Mouse (Mus musculus) neural tube, embryonic 10.5 days (tissue): ENCODE data around the gene Gpr107.

ENCODE experiments used
- DNase-seq: peaks from one replicate; pipeline ENCODE4 v3.0.0-alpha.2; 2017; ENCODE audit warnings: low spot score; ENCODE audit errors: extremely low spot score

The Gpr107 gene

DNA sequence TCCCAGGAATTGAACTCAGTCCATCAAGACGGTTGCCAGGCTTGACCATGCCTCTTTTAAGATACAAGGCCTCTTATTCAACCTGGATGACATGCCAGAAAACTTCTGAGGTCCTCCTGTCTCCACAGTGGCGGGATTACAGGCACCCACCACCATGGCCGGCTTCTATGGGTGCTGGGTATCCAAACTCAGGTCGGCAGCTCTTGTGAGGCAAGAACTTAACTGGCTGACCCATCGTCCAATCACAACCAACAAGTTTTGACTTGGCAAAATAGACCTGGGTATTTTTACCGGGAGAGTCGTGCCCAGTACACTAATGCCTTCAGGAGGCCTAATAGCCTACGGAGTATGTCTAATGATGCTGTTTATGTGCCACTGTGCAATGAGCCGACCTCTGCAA is 26.1 kb upstream of the Gpr107 start:
- no peak for DNase-seq

DNA sequence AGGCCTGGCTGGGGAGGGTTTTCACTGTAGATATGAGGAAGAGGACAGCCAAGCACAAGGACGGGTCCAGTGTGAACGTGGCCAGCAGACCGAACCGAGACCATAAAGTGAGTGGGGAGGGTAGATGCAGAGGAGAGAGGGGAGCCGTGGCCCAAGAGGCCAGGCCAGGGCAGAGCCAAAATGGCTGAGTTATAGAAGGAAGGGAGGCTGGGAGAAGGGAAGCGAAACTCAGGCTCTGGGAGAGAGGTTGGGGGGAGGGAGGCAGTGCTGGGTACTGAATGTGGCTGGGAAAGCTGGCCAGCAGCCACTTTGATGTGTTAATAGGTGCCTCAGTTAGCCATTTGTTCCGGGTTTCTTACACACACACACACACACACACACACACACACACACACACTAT is 24.9 kb upstream of the Gpr107 start:
- DNase-seq = no peak

DNA sequence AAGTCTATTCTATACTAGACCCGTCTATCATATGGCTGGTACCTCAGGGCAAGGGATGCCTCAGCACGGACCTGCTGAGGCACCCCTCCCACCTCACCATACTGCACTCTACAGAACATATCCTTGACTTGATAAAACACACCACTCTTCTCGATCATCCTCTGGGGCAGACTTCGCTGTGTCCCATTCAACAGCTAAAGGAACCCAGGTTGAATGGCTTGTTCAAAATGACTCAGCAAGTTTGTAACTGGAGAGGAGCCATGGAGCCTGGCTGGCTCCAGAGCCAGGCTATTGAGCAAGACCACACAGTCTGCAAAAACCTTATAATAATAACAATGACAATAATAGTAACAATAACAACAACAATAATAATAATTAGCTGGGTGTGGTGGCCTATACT is 24.2 kb upstream of the Gpr107 start:
- DNase-seq = no peak

DNA sequence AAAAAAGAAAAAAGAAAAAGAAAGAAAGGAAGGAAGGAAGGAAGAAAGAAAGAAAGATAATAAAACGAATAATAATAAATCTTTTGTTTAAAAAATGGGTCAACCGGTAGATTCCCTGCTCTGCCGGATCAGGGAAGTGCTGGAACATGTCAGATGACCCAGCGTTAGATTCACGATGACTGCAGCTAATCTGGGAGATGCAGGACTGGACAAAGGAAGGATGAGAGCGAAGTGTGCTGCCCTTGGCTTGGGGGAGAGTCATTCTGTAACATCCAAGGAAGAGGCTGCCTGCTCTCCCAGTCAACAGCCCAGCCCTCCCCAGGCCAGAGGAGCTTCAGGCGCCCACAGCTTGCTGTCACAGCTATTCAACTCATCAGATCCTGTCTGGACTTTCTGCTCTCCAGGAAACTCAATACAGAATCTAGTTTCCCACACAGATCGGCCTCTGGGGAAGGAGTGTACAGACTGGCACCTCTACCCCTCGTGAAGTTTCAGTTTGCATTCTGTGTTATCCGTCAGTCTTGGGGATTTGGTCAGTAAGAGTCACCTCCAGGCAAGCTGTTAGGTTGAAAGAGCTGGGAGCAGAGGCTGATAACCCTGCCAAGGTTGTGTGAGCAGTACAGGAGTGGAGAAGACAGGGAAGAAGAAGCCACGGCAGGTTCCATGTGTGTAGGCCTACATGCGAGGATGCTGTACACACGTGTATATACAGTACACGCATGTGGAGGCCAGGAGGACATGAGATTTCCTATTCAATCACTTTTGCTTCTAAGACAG is 22.2 kb upstream of the Gpr107 start:
- no peak for DNase-seq

DNA sequence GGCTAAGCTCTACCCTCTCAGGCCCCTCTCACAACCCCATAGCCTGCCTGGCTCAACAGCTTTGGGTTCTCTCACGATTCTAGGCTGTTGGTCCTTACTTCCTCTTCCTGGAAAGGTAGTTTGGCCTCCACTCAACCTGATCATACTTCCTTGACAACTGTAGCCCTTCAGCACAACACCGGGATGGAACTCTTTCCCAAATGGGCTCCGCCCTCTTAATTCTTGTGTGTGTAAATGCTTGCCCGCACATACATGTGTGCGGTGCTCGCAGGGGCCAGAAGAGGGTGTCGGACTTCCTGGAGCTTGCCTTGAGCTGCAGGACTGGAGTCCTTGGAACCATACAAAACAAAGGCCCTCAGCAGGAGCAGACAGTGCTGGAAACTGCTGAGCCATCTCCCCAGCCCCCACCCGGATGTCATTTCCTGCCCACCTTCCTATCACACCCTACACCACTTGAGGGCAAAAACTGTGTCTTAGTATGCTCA is 21.3 kb upstream of the Gpr107 start:
- DNase-seq = no peak

DNA sequence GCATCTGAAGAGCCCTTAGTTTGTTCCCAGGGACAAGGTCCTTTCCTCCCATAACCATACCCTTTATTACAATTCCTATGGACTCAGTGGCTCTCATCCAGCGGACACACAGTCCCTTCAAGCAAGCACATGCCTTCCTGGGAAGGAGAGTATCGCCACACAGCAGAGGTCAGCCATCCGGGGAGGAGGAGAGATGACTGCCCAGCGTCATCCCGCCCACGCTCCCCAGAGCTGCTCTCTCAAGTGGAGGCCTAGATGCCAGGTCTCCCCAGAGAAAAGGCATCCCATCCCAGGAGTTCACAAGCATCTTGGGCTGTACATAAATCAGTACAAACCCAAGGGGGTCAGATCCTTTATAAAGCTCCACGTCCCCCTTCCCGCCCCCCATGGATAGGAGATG is 19.4 kb upstream of the Gpr107 start:
- no peak for DNase-seq

DNA sequence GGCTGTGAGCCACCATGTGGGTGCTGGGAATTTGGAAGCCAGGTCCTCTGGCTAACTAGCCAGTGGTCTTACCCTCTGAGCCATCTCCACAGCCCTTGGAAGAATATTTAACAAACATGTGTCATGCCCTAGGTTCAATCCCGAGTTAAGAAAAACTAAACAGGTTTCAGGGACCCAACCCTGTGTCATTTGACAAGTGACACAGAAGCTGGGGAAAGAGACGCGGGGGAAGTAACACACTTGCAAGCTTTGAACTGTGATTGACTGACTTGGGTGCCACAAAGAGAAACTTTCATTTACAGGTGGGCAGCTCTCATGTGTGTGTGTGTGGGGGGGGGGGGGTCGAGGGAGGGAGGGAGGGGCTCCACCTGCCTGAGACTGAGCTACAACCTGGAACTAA is 18.1 kb upstream of the Gpr107 start:
- no peak for DNase-seq

DNA sequence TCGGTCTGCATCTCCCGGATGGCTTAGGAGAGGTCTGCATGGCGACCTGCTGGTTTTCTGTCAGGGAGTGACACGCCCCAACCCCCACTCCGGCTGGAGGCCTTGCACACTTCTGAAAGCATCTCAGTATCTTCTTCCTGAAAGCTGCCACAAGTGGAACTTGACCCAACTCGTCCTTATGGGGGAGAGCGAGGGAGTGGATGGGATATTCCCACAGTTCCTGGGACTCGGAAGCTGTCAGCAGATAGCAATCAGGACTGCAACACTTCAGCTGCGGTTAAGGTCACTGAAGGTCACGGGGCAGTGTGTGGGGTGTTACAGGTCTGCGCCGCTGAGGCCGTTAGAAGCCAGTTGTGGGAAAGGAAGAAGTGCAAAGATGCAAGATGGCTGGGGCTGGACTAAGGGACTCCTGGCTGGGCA is 16.6 kb upstream of the Gpr107 start:
- no peak for DNase-seq

DNA sequence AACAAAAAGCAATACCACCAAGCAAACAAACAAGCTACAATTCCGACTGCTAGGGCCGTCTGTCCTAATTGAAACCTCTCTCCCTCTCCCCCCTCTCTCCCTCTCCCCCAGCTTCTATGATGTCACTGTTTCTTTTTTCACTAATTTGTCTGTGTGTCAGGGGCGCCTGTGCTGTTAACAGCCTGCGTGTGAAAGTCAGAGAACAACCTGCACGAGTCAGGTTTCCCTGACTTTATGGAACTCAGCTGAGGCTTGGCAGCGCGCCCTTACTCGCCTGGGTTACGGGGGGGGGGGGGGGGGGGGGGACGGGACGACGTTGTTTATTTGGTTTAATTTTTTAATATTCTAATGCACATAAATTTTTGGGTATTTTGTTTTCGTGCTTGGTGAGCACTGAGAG is 15.8 kb upstream of the Gpr107 start:
- no peak for DNase-seq

DNA sequence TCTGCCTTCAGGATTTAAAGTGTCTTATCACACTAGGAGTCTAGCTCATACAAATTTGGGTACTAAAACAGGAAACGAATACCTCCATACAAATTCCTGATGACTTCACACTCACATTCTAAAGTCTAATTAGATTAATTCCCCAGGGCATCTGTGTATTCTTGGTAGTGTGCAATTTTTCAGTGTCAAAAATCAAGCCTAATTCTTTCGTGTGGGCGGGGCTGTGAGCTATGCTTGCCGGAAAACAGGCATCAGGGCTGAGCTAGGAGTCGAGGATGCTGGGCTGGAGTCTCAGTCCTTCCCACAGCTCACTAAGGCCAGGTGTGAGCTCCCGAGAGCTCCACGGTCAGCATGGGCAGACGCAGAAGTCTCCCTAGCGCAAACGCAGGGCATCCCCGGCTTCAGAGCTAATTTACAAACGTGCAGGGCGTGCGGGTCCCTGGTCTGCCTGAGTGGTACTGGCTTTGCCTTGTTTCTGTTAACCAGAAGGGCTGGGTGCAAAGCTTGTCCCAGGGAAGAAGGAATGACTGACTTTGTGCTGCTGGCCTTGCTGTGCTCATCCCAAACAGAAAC is 15.0 kb upstream of the Gpr107 start:
- DNase-seq = no peak

DNA sequence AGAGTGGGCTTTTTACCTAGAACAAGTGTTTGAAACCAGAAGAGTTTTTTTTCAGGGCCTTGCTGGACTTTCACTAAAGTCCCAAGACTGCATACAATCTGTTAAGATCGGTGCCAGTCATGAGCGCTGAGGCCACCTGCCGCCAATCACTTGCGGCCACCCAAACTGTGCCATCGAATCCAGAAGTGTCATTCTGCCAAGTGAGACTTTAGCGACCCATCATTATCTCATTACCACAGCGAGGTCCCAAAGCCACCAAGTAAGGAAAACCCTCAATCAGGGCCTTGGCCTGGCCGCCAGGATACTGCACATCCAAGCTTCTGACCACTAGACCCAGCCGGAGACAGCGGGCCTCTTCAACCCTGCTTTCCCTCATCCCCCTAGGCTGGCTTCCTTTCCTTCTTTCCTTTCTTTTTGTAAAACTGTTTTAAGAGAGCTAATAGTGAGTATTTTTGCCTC is 12.9 kb upstream of the Gpr107 start:
- no peak for DNase-seq

DNA sequence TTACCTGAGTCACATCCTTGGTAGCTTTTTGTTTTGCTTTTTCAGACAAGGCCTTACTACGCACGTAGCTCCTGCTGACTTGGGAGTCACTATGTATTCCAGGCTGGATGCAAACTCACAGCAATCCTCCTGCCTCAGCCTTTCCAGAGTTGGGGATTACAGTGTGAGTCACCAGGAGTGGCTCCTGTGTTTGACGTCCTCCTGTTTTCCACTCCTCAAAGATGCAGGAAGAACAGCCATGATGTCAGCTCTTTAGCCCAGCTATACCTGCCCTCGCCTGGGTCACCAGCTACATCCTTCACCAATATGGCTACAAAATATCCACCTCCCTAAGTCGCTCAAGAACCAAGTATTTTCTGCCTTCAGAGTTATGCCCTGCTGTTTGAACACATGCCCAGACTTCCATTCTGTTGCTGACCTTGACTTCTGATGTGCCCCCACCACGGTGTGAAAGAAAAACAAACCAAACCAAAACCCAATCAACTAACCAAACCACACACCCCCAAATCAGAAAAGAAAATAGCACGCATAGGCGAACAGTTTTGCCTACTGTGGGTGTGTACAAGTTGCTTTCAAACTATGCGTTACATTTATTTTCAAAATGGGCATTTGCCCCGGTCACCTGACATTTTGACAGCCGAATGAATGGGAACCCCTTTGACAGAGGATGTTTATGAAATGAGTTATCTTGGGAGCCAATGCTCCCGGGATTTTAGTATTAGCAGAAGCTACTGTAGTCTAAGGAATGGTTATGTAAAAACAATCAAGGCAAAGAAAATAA is 11.9 kb upstream of the Gpr107 start:
- DNase-seq = no peak

DNA sequence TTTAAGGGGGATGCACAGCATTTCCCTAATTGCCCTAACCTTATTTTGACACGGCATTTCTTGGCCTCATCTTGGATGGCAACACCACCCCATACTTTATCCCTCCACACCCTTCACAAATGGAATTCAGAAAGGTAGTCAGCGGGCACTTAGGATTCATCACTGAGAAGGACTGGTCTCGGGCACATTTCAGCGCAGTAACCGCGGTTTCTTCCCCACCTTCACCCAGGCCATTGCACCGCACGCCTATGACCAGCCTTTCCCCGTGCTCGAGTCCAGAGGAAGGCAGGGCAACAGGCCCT is 11.4 kb upstream of the Gpr107 start:
- no peak for DNase-seq

DNA sequence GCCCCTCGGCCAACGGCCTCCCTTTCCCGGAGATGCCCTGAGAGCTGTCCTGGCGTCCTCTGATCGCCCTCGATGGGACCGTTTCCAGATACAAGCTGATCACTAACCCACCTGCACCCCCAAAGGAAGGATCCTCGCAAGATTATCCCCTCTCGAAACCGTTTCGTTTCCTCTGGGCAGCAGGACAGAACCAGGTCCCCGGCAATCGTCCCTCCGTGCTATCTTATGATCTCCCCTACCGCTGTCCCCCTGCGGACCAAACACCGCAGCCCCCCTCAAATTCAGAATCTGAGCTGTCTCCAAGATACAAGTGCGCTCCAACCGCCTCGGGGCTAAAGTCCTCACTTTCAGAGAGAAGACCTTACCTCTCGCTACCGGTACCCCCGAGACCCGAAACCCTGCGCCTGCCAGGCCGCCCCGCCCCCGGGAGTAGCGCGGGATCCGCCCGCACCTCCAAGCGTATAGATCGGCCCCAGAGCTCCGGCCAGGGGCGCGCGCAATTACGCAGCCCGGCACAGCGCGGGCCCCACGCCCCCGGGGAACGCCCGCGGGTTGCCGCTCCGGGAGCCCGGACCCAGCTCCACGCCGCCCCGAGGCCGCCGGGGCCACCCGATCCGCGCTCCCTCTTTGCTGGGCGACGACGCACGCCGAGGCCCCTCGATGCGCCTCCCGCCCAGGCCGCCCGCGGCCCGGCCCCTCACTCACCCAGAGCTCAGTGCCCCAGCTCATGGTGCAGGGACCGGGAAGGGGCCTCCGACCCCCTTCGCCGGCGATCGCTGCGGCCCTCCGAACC is 10.8 kb upstream of the Gpr107 start:
- DNase-seq = peak; percentile 46

DNA sequence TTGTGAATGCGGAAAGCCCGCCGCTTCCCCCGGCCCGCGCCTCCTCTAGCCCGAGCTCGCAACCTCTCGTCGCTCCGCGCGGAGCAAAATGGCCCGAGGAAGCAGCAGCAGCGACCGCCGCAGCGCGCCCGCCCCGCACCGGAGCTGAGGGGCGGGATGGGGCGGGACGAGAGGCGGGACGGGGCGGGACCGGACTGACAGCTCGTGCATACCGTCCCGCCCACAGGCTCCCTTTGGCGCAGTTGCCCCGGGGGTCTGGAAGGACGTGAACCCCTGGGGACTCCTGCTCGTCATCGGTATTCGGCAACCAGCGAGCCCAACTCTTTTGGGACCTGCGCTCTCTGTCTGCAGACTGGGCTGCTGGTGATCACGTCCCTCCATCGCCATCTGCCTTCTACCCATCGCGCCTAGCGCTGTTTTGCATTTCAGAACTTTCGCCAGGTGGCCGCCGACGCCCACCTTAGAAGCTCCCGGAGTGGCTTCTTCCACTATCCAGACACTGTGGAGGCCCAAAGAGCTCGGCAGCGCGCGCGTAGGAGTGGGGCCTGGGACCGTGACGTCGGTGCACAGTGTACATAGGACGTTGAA is 10.2 kb upstream of the Gpr107 start, which contains the start of gene Fnbp1:
Gene Fnbp1, minus strand, starts transcription at position 142 of the 588 bp plus-strand sequence.
- peak; percentile 86 for DNase-seq

DNA sequence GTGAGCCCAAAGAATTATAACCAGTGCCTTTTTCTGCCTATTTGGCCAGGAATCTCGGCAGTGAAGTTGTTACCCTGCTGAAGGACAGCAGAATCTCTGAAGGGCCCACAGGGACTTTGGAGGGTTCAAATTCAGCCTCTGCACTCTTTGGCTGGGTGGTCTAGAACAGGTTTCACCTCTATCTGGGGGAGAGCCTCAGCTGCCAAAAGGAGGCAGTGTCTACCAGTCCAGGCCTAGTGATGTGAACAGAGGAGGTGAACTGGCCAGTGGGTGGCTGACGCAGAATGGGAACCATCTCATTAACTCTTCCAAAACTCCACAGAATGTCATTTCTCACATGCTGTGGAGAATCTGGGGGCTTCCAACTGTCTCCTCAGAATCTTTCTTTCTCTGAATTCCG is 9.6 kb upstream of the Gpr107 start:
- no peak for DNase-seq

DNA sequence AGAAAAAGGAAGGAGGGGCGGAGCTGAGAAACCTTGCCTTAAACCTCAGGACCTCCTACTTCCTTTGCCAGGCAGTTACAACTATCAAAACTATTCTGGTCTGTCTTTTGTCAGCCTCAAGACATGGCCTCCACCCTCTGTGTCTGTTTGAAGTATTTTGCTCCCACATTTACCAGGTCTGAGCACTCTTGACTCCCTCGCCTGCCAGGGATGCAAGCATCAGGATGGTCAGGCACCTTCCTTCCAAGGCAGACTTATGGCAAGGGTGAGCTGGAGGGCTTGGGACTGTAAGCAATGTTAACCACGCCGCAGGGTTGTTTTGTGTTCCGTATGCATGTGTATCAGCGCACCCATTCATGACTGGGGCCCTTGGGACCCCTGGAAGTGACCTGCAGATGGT is 8.8 kb upstream of the Gpr107 start:
- no peak for DNase-seq

DNA sequence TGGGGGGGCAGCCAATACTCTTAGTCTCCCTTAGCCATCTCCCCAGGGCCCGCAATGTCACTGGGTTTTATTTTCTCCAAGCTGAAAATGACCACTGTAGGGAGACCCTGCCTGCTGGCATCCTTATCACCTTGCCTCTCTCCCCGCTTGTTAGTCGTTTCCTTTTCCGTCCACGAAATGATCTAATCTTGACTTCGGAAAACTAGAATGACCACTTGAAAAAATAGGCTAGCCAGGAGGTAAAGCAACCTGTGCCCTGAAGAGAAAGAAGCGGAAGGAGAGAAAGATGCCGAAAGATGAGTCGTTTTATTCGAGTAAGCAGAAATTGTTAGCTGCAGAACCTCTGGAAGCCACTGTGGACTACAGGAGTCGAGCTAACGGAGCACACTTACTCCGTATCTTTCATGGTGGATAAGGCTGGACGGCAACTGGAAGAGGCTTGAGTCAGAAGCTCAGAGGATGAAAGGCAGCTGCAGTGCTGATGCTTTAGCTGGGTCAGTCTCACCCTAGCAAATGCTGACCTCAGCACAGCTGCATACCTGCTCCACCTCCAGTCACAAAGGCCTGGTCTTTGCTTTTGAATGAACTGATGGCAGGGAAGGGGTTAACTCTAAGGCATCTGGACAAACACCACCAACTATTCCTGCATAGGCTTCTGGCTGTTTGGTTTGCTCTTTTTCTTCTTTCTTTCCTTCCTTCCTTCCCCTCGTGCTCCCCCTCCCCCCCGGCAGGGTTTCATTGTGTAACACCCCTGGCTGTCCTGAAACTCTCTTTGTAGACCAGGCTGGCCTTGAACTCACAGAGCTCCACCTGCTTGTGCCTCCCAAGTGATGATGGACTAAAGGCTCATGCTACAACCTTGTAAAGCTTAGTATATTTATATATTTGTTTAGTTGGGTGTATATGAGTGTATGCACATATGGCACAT is 8.1 kb upstream of the Gpr107 start:
- no peak for DNase-seq

DNA sequence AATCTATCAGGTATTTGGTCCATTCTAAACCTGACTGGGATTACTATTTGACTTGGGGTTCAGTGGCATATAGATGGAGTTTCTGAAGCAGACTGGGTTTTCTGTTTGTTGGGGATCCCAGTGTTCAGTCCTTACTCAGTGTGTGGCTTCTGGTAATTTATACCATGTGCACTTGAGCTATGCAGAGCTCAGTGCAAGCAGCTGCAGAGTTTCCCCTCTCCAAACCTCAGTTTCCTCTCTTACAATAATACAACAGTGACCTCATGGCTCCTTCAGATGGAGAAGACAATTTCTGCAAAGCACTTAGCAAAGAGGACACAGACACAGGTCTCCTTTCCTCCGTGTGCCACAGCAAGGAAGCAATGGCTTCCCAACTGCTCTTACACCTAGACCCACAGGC is 7.2 kb upstream of the Gpr107 start:
- no peak for DNase-seq

DNA sequence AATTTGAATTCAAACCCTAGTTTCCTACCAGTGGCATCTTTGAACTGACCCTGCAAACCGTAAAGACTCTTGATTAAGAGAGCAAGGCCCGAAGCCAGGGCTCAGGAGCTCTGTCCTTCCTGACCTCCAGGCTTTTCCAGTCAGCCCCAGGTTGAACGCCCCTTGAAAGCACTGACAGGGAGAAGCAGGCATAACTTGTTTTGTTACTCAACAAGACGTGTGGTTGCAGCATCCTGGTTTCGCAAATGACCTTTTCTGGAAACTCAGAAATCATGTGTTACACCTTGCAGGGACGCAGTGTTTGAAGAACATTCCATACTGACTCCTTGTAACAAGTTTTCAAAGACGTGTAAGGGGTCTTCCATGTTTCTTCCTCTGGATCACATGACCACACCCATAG is 5.1 kb upstream of the Gpr107 start:
- DNase-seq = no peak
